Mouse (Mus musculus): ENCODE measurements around the gene Tmie.
A peak's percentile ranks its signal among the peaks of the same experiment; 100 is the strongest.
"Not testable (repeated sequence)": the region's sequence is repeated elsewhere in the genome, so short reads cannot be mapped to it uniquely, and the experiment has no call there.

Gene Tmie

GRCm38 (mm10) chr9:110836112-110836511 is 43.8 kb downstream of the Tmie start:
- no peak for DNase-seq (ENCODE audit: low read depth)

GRCm38 (mm10) chr9:110834961-110835360 is 45.0 kb downstream of the Tmie start:
- no peak for DNase-seq (ENCODE audit: low read depth)

DNA sequence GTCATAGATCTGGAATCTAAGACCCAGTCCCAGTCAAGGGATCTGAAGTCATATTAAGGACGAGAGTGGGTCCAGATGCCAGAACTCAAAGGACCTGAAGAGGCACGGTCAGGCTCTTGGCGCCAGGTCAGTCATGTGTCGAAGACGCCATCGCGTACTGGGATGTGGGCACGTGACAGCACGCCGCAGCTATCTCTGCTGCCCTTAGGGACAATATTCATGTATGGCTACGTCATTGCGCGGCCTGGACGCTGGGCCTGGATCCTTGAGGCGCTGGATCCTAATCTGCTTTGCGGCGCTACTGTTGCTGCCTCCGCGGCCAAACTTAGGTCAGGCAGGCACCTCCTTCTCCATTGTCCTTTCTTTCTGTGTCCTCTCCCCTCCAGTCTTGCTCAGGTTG is 45.5 kb downstream of the Tmie start, which contains the start of gene Prss45:
Prss45 (plus strand) TSS at position 178 of the 400 bp plus-strand sequence.
- no peak for DNase-seq (ENCODE audit: low read depth)

GRCm38 (mm10) chr9:110833021-110833420 is 46.9 kb downstream of the Tmie start:
- DNase-seq (ENCODE audit: low read depth): peak; percentile 58

DNA sequence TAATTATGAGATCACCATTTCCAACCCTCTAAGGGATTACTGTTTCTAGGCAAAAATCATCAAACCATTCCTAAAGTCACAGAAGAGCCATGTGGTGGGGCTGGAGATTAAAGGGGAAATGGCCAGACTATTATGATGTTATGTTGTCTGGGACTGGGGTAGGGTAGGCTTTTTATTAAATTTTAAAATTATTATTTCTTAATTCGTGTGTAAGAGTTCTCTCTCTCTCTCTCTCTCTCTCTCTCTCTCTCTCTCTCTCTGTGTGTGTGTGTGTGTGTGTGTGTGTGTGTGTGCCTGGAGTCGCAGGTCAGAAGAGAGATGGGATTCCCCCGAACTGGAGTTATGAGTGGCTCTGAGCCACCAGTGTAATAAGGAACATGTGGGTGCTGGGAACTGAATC is 53.5 kb downstream of the Tmie start, which contains the start of gene Prss43:
Prss43 (plus strand) TSS at position 301 of the 400 bp plus-strand sequence.
- DNase-seq (ENCODE audit: low read depth): no peak

- peak; percentile 12 for DNase-seq (ENCODE audit: low read depth)
Observed at GRCm38 (mm10) chr9:110825832-110826231, 54.1 kb downstream of the Tmie start.

GRCm38 (mm10) chr9:110825426-110825825 is 54.5 kb downstream of the Tmie start:
- no peak for DNase-seq (ENCODE audit: low read depth)

- no peak for DNase-seq (ENCODE audit: low read depth)
Observed at GRCm38 (mm10) chr9:110821436-110821835, 58.5 kb downstream of the Tmie start.

- DNase-seq (ENCODE audit: low read depth): not testable (repeated sequence)
Observed at GRCm38 (mm10) chr9:110820546-110820945, 59.4 kb downstream of the Tmie start.

Data from 416B (cell line).